Mouse (Mus musculus) left cerebral cortex, postnatal 36 days (tissue): Measurements from ENCODE around the gene Cdon. TPM values are rescaled to one million over a fixed set of nuclear protein-coding genes. Genes with fewer than 3 reads are reported as not detected.

Source experiments
- DNase-seq, 2 experiments: peaks; one replicate each; pipeline ENCODE4 v3.0.0; 2021 to 2022; ENCODE audit warnings: low spot score in 2 of 2, mixed read lengths in 1 of 2
- intact Hi-C: fragments of 180-260 bp; cut with DNase I; formaldehyde crosslinking; loops from one replicate; pipeline ENCODE4 v1.15.1; 2025
- total RNA-seq, 2 experiments: library from RNA; stranded (reverse); gene quantifications; 2 replicates each; pipeline ENCODE4 v1.2.3; 2021

Gene Cdon
- total RNA-seq, 2 experiments from 2014 or later = 8.0 to 9.1 TPM

- intact Hi-C loops = loop anchor here (5.0 kb wide), 1 partner anchor 64 kb away; the partner anchor contains the start of gene Cdon
- DNase-seq = no peak
Measured at GRCm38 (mm10) chr9:35486616-35487015, 65.7 kb downstream of the Cdon start.

GRCm38 (mm10) chr9:35488496-35488895 lies 67.6 kb downstream of the Cdon start:
- DNase-seq = peak in 1 of 2 experiments; percentile 17
- intact Hi-C loops = loop anchor here (5.0 kb wide), 1 partner anchor 66 kb away; the partner anchor contains the start of gene Cdon

- no peak for DNase-seq
- intact Hi-C loops = no loop called here
Measured at GRCm38 (mm10) chr9:35491109-35491866, 70.4 kb downstream of the Cdon start.

- intact Hi-C loops = no loop called here
Measured at GRCm38 (mm10) chr9:35493033-35493732, 72.3 kb downstream of the Cdon start.

GRCm38 (mm10) chr9:35493733-35494092 lies 72.8 kb downstream of the Cdon start:
- DNase-seq = no peak
- intact Hi-C loops = no loop called here

More at GRCm38 (mm10) chr9:35493033-35493732, 72.3 kb downstream of the Cdon start:
- no peak for DNase-seq

GRCm38 (mm10) chr9:35494937-35495336 lies 74.0 kb downstream of the Cdon start:
- intact Hi-C loops = no loop called here
- no peak for DNase-seq

- intact Hi-C loops = no loop called here
- DNase-seq = no peak
Measured at GRCm38 (mm10) chr9:35495471-35495870, 74.5 kb downstream of the Cdon start.

GRCm38 (mm10) chr9:35499946-35500345 lies 79.0 kb downstream of the Cdon start:
- no peak for DNase-seq
- intact Hi-C loops = no loop called here

GRCm38 (mm10) chr9:35502361-35503000 lies 81.6 kb downstream of the Cdon start:
- intact Hi-C loops = no loop called here
- DNase-seq = no peak

- intact Hi-C loops = no loop called here
- DNase-seq = peak; percentile 14 to 16
Measured at GRCm38 (mm10) chr9:35508234-35508633, 87.3 kb downstream of the Cdon start.

- intact Hi-C loops = no loop called here
- no peak for DNase-seq
Measured at GRCm38 (mm10) chr9:35513900-35514299, 93.0 kb downstream of the Cdon start.

- no peak for DNase-seq
- intact Hi-C loops = no loop called here
Measured at GRCm38 (mm10) chr9:35516182-35516581, 95.3 kb downstream of the Cdon start.

GRCm38 (mm10) chr9:35516711-35517110 lies 95.8 kb downstream of the Cdon start:
- DNase-seq = no peak
- intact Hi-C loops = no loop called here

- DNase-seq = no peak
- intact Hi-C loops = no loop called here
Measured at GRCm38 (mm10) chr9:35518169-35518568, 97.2 kb downstream of the Cdon start, which contains the start of gene Gm1113. TSS of gene Gm1113 (minus strand) at chr9:35518269.

GRCm38 (mm10) chr9:35520631-35521348 lies 99.9 kb downstream of the Cdon start:
- no peak for DNase-seq
- intact Hi-C loops = loop anchor here (5.0 kb wide), 1 partner anchor 98 kb away; the partner anchor contains the start of gene Cdon

- intact Hi-C loops = loop anchor here (5.0 kb wide), 1 partner anchor 100 kb away; the partner anchor contains the start of gene Cdon
- DNase-seq = no peak
Measured at GRCm38 (mm10) chr9:35522241-35522640, 101.3 kb downstream of the Cdon start.

- no peak for DNase-seq
- intact Hi-C loops = loop anchor here (5.0 kb wide), 1 partner anchor 101 kb away; the partner anchor contains the start of gene Cdon
Measured at GRCm38 (mm10) chr9:35522821-35523515, 102.0 kb downstream of the Cdon start.

- intact Hi-C loops = loop anchor here (5.0 kb wide), 1 partner anchor 101 kb away; the partner anchor contains the start of gene Cdon
- peak; percentile 63 to 65 for DNase-seq
Measured at GRCm38 (mm10) chr9:35523541-35523940, 102.6 kb downstream of the Cdon start.

- intact Hi-C loops = loop anchor here (2.0 to 5.0 kb wide), 2 partner anchors 102 to 241 kb away; partner anchors contain the start of gene Cdon
- DNase-seq = peak; percentile 71 to 72
Measured at GRCm38 (mm10) chr9:35523941-35524411, 103.0 kb downstream of the Cdon start.
